Mouse (Mus musculus): ENCODE data around the gene Ano6. TPM values are rescaled to one million over a fixed set of nuclear protein-coding genes. Genes with fewer than 3 reads are reported as not detected.

Gene Ano6
- polyA plus RNA-seq, 1 experiment from 2014 or later = 38.9 TPM

DNA sequence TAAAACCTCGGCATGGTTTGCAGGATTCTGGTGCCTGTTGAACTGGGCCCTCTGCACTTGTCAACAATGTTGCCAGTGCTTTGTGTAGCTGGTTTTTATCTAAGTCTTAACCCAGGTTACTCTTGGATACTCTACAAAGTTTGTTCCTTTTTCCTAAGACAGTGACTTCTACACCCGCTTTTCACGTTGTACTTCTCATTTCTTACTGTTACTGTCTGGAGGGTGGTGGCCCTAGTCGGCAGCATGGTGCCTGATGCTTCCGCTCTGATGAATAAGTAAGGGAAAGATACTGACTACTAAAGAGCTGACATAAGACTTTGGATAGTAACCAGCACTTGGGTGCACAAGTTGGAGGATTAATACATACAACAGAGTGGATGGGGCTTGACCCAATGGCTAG lies 9.0 kb downstream of the Ano6 start:
- Histone ChIP-seq H3K9ac (replicated peaks; ENCODE audit: low read depth) (no peak overlapping the region), H3K27ac (ENCODE audit: low read length) (no peak overlapping the region), H3K27me3 (replicated peaks; ENCODE audit: insufficient read depth, low read length) (no peaks in the 10 kb centered on the region), H3K4me1 (ENCODE audit: insufficient read depth, low read depth, low read length) (peaks cover 31% of the 10 kb centered on the region; the same call in 1 of the 2 replicates), H3K36me3 (ENCODE audit: insufficient read depth, low read length) (no peaks in the 10 kb centered on the region), H3K4me3 (ENCODE audit: low read depth, low read length) (no peak overlapping the region), H3K9me3 (ENCODE audit: low read length) (no peaks in the 10 kb centered on the region), H3K4me2 (replicated peaks; ENCODE audit: low read depth, low read length) (no peak overlapping the region)
- 97% methylated on average over 5 of the region's 5 CpGs for WGBS
- TF ChIP-seq EP300 (IDR thresholded peaks at IDR 0.05) (no peak), CTCF (IDR thresholded peaks at IDR 0.05) (no peak)
- ATAC-seq (no peak), DNase-seq (ENCODE audit: low spot score) (no peak)

DNA sequence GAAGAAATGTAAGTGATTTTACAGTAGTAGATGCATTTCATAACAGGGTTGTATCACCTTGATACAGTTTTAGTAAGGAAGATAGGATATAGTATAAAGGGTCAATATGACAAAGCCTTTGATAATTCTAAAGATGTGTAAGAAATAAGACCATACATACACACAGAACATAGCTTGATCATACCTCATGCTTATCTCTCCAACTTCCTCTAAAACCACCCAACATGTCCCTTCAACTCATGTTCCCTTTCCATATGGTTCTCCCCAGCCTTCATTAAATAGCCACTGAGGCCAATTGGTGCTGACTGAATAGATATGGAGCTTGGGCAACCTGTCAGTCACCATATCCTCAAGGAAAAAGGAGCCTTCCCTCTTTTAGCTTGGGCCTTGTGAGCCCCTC lies 9.4 kb downstream of the Ano6 start:
- no peaks in the 10 kb centered on the region for H3K36me3 ChIP-seq (ENCODE audit: insufficient read depth, low read length)
- no peaks in the 10 kb centered on the region for H3K27me3 ChIP-seq (replicated peaks; ENCODE audit: insufficient read depth, low read length)
- no peak overlapping the region for H3K4me2 ChIP-seq (replicated peaks; ENCODE audit: low read depth, low read length)
- H3K4me3 ChIP-seq (ENCODE audit: low read depth, low read length) = no peak overlapping the region
- DNase-seq (ENCODE audit: low spot score) (no peak), ATAC-seq (no peak)
- no peak overlapping the region for H3K27ac ChIP-seq (ENCODE audit: low read length)
- no peak overlapping the region for H3K9ac ChIP-seq (replicated peaks; ENCODE audit: low read depth)
- H3K4me1 ChIP-seq (ENCODE audit: insufficient read depth, low read depth, low read length) = peaks cover 28% of the 10 kb centered on the region; the same call in 1 of the 2 replicates
- H3K9me3 ChIP-seq (ENCODE audit: low read length) = no peaks in the 10 kb centered on the region
- TF ChIP-seq EP300 (IDR thresholded peaks at IDR 0.05) (no peak), CTCF (IDR thresholded peaks at IDR 0.05) (no peak)

DNA sequence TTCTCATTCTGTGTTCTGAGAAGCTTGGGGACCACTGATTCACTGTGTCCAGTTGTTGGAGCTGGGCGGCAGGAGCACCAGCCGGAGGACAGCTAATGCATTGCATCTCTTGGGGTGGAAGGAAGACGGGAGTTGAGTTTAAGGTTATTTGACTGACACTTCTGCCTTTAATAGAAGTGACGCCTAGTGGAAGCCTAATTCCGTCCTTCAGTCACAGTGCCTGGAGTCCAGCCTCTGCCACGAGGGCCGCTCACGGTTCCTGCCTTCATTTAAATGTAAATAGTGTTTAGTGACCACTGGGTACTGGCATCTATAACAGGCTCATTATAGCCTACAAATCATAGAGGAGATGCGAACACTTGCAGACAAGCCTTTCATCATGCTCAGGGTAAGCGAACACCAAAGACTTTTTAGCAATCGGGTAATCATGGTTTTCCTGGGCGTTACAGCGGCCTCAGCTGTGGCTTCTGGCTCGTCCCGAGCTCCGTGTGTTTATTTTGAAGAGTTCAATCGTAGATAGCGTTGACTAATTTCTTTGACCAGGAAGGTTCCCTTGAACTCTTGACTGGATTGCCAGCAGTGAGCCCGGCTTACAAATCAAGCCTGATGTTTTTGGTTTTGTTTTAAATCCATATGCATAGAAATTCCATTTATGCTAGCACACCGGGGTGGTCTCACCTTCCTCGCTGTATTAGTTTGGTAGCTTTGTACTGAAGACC lies 10.8 kb downstream of the Ano6 start:
- Histone ChIP-seq H3K4me2 (replicated peaks; ENCODE audit: low read depth, low read length) (no peak overlapping the region), H3K27me3 (replicated peaks; ENCODE audit: insufficient read depth, low read length) (no peaks in the 10 kb centered on the region), H3K27ac (ENCODE audit: low read length) (no peak overlapping the region), H3K36me3 (ENCODE audit: insufficient read depth, low read length) (no peaks in the 10 kb centered on the region), H3K9ac (replicated peaks; ENCODE audit: low read depth) (no peak overlapping the region), H3K4me1 (ENCODE audit: insufficient read depth, low read depth, low read length) (peaks cover 22% of the 10 kb centered on the region; the same call in 1 of the 2 replicates), H3K4me3 (ENCODE audit: low read depth, low read length) (no peak overlapping the region), H3K9me3 (ENCODE audit: low read length) (no peaks in the 10 kb centered on the region)
- DNase-seq (ENCODE audit: low spot score) (no peak), ATAC-seq (no peak)
- 63% methylated on average over 21 of the region's 21 CpGs for WGBS
- TF ChIP-seq EP300 (IDR thresholded peaks at IDR 0.05) (no peak), CTCF (IDR thresholded peaks at IDR 0.05) (no peak)

DNA sequence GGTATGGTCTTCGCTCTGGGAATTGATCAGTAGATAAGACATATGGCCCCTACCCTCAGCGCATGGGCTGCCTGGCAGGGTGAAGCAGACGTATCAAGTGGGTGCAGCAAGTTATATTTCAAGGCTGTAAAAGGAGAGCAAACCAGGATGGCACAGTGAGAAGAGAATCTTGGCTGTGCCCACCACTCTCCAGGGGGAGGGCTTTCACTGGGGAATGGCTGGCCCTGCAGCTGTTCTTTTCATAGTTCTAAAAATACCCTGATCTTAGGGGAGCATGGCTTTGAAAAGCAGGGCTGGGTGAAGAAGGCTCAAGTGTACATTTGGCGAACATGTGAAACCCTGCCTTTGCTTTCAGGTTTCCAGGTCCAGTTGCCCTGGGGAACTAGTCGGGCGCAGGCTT lies 11.5 kb downstream of the Ano6 start:
- Histone ChIP-seq H3K27me3 (replicated peaks; ENCODE audit: insufficient read depth, low read length) (no peaks in the 10 kb centered on the region), H3K4me1 (ENCODE audit: insufficient read depth, low read depth, low read length) (peaks cover 22% of the 10 kb centered on the region; the same call in 1 of the 2 replicates), H3K9ac (replicated peaks; ENCODE audit: low read depth) (no peak overlapping the region), H3K4me3 (ENCODE audit: low read depth, low read length) (no peak overlapping the region), H3K27ac (ENCODE audit: low read length) (no peak overlapping the region), H3K4me2 (replicated peaks; ENCODE audit: low read depth, low read length) (no peak overlapping the region), H3K9me3 (ENCODE audit: low read length) (no peaks in the 10 kb centered on the region), H3K36me3 (ENCODE audit: insufficient read depth, low read length) (no peaks in the 10 kb centered on the region)
- 85% methylated on average over 6 of the region's 6 CpGs for WGBS
- TF ChIP-seq EP300 (IDR thresholded peaks at IDR 0.05) (no peak), CTCF (IDR thresholded peaks at IDR 0.05) (no peak)
- ATAC-seq (no peak), DNase-seq (ENCODE audit: low spot score) (no peak)

DNA sequence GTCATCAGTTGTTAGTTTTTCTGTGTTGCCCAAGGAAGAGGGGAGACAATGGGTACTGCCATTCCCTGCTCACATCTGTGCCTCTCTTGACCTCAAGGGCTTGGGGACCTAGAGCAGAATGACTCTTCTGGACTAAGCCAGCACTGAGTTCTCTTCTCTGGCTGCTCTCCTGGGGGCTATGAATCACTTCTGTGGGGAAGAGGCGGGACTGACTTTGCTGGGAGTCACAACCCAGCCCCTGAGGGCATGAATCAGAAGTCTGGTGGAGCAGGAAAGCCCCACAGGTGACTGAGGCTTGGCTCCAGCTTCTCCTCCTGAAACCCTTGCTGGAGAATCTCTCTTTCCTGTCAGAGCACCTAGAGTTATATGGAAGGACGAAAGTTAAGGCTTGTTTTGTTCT lies 12.1 kb downstream of the Ano6 start:
- 63% methylated on average over 2 of the region's 2 CpGs for WGBS
- peak; percentile 44 for DNase-seq (ENCODE audit: low spot score)
- no peak overlapping the region for H3K4me2 ChIP-seq (replicated peaks; ENCODE audit: low read depth, low read length)

DNA sequence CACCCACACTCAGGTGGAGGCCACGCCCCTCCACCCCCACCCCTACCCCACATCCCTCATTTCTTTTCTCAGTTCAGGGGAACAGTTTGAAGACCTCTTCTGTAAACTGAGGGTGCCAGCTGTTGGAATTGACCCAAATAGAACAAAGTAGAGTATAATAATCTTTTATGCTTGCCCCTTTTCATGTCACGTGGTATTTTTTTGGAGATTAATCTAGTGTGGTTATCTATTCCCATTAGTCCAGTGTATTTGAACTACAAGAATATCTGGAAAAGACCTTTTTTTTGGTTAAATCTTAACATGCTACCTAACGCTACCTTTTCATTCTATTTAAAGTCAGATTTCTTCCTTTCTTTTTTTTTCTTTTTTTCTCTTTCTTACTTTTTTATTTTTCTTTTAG lies 12.8 kb downstream of the Ano6 start:
- no peaks in the 10 kb centered on the region for H3K36me3 ChIP-seq (ENCODE audit: insufficient read depth, low read length)
- peaks cover 22% of the 10 kb centered on the region; the same call in 1 of the 2 replicates for H3K4me1 ChIP-seq (ENCODE audit: insufficient read depth, low read depth, low read length)
- no peak for ATAC-seq
- H3K9me3 ChIP-seq (ENCODE audit: low read length) = no peaks in the 10 kb centered on the region
- H3K27ac ChIP-seq (ENCODE audit: low read length) = peak overlapping the region; percentile 83; the same call in 1 of the 2 replicates
- no peak overlapping the region for H3K4me2 ChIP-seq (replicated peaks; ENCODE audit: low read depth, low read length)
- no peak overlapping the region for H3K4me3 ChIP-seq (ENCODE audit: low read depth, low read length)
- 71% methylated on average over 3 of the region's 3 CpGs for WGBS
- no peaks in the 10 kb centered on the region for H3K27me3 ChIP-seq (replicated peaks; ENCODE audit: insufficient read depth, low read length)
- no peak for DNase-seq (ENCODE audit: low spot score)
- no peak for TF ChIP-seq CTCF (IDR thresholded peaks at IDR 0.05)
- TF ChIP-seq EP300 (IDR thresholded peaks at IDR 0.05) = no peak
- H3K9ac ChIP-seq (replicated peaks; ENCODE audit: low read depth) = no peak overlapping the region

More for the DNA sequence above, 12.1 kb downstream of the Ano6 start:
- no peak overlapping the region for H3K4me3 ChIP-seq (ENCODE audit: low read depth, low read length)
- H3K36me3 ChIP-seq (ENCODE audit: insufficient read depth, low read length) = no peaks in the 10 kb centered on the region
- H3K9ac ChIP-seq (replicated peaks; ENCODE audit: low read depth) = no peak overlapping the region
- no peaks in the 10 kb centered on the region for H3K9me3 ChIP-seq (ENCODE audit: low read length)
- H3K27me3 ChIP-seq (replicated peaks; ENCODE audit: insufficient read depth, low read length) = no peaks in the 10 kb centered on the region
- H3K27ac ChIP-seq (ENCODE audit: low read length) = no peak overlapping the region
- H3K4me1 ChIP-seq (ENCODE audit: insufficient read depth, low read depth, low read length) = peaks cover 22% of the 10 kb centered on the region; the same call in 1 of the 2 replicates
- ATAC-seq = no peak
- TF ChIP-seq CTCF (IDR thresholded peaks at IDR 0.05) (no peak), EP300 (IDR thresholded peaks at IDR 0.05) (no peak)
